Mouse (Mus musculus) midbrain, embryonic 11.5 days (tissue): ENCODE results near the gene Olfml2a. TPM values are rescaled to one million over a fixed set of nuclear protein-coding genes. Genes with fewer than 3 reads are reported as not detected.
A peak's percentile ranks its signal among the peaks of the same experiment; 100 is the strongest.

Experiments
- ATAC-seq: fragments of 200-750 bp; cut with Nextera tagmentation; 2 replicates; pipeline ENCODE4 v1.8.0; 2017; ENCODE audit warnings: moderate TSS enrichment, moderate library complexity; ENCODE audit not compliant: low FRiP score
- DNase-seq: peaks from one replicate; pipeline ENCODE4 v3.0.0; 2015; ENCODE audit warnings: low spot score; ENCODE audit errors: missing footprints
- H3K27ac ChIP-seq: fragments of 300-500 bp; sonication (generic); 2 replicates; pipeline ENCODE4 v1.5.1; 2014; ENCODE audit warnings: low read depth, low read length
- H3K27me3 ChIP-seq: fragments of 300-500 bp; sonication (generic); 2 replicates; pipeline ENCODE4 v1.6.1; 2014; ENCODE audit warnings: mild to moderate bottlenecking, low read length, moderate library complexity, mixed read lengths; ENCODE audit not compliant: control insufficient read depth, insufficient read depth
- H3K36me3 ChIP-seq: fragments of 300-500 bp; sonication (generic); 2 replicates; pipeline ENCODE4 v1.6.1; 2014; ENCODE audit warnings: mild to moderate bottlenecking, low read length, moderate library complexity, mixed read lengths; ENCODE audit not compliant: control insufficient read depth, insufficient read depth
- H3K4me1 ChIP-seq: fragments of 300-500 bp; sonication (generic); 2 replicates; pipeline ENCODE4 v1.6.1; 2014; ENCODE audit warnings: low read length; ENCODE audit not compliant: control insufficient read depth, insufficient read depth
- H3K4me2 ChIP-seq: fragments of 300-500 bp; sonication (generic); 2 replicates; pipeline ENCODE4 v1.6.1; 2014; ENCODE audit warnings: mild to moderate bottlenecking, moderate library complexity
- H3K4me3 ChIP-seq: fragments of 300-500 bp; sonication (generic); 2 replicates; pipeline ENCODE4 v1.5.1; 2014; ENCODE audit warnings: low read depth, low read length
- H3K9ac ChIP-seq: fragments of 300-500 bp; sonication (generic); 2 replicates; pipeline ENCODE4 v1.6.1; 2014; ENCODE audit warnings: low read length
- H3K9me3 ChIP-seq: fragments of 300-500 bp; sonication (generic); 2 replicates; pipeline ENCODE4 v1.6.1; 2016; ENCODE audit warnings: low read length; ENCODE audit not compliant: control insufficient read depth
- WGBS: fragments of 180-500 bp; shearing (Covaris S2); extraction: QIAGEN DNeasy Blood & Tissue Kit; methylation state at CpG from one replicate; pipeline ENCODE4 v1.1.7; 2014; 5-methylcytosine and 5-hydroxymethylcytosine counted together
- polyA plus RNA-seq: library from polyadenylated mRNA; unstranded; fragments of >200 nt; fragmentation: Nextera tagmentation; extraction: Ambion mirVana; gene quantifications from 2 replicates; pipeline ENCODE4 v1.2.1, GENCODE M21; 2014

Olfml2a gene
- polyA plus RNA-seq, 1 experiment from 2014 or later: 2.2 TPM

DNA sequence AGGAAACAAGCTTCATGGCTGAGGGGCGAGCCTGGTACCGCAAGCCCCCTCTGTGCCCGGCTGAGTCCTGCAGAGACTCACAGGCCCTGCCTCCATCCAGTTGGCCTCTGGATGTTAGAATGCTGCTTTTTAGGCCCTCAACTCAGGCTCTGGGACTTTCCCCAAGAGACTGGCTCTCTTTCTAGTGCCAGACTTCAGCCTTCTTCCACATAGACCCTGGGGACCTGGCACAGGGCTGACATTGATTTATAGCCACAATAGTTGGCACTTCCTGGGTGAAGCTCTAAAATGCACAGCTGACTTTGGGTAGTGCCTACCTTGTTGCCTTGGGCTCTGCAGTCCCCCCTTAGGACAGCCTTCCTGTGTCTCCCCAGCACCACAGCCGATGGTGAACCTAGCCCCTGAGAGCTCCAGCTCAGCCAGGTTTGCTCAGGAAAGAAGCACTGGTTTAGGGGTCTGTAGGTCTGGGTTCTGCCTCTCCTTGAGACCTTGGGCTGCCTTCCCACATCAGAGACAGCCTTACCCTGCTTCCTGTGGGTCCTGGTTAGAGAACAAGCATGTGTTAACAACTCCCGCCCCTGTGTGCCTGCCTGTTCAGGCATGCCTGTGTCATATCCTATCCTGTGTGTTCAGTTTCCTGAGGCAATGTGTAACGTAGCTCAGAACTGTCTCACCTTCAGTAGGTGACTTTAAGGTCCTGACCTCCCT, 56.2 kb downstream of the Olfml2a start:
- Histone ChIP-seq H3K4me1 (no peaks in the 10 kb centered on the region), H3K27ac (no peak overlapping the region), H3K9me3 (no peaks in the 10 kb centered on the region), H3K9ac (no peak overlapping the region), H3K36me3 (no peaks in the 10 kb centered on the region), H3K4me2 (no peak overlapping the region), H3K4me3 (no peak overlapping the region), H3K27me3 (no peaks in the 10 kb centered on the region)
- DNase-seq (no peak), ATAC-seq (no peak)
- WGBS: 89% methylated on average over 6 of the region's 6 CpGs

DNA sequence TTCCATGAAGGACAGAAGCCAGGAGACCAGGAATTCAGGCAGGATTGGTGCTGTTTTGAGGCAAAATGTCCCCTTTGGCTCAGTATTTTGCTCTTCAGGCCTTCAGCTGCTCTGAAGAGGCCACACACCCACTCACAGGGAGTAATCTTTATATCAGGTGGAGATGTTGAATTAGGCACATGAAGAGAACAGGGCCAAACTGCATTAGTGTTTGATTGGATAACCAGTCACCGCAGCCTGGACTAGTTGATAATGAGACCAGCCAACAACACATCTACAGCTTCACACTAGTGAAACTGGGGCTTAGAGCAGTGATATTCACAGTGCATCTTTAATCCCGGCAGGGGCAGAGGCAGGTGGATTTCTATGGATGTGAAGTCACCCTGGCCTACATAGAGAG, 57.2 kb downstream of the Olfml2a start:
- no peaks in the 10 kb centered on the region for H3K9me3 ChIP-seq
- DNase-seq: no peak
- no peak overlapping the region for H3K4me2 ChIP-seq
- H3K4me3 ChIP-seq: no peak overlapping the region
- no peak for ATAC-seq
- no peaks in the 10 kb centered on the region for H3K4me1 ChIP-seq
- no peak overlapping the region for H3K9ac ChIP-seq
- no peaks in the 10 kb centered on the region for H3K27me3 ChIP-seq
- H3K27ac ChIP-seq: no peak overlapping the region
- 89% methylated on average over 2 of the region's 2 CpGs for WGBS
- no peaks in the 10 kb centered on the region for H3K36me3 ChIP-seq

DNA sequence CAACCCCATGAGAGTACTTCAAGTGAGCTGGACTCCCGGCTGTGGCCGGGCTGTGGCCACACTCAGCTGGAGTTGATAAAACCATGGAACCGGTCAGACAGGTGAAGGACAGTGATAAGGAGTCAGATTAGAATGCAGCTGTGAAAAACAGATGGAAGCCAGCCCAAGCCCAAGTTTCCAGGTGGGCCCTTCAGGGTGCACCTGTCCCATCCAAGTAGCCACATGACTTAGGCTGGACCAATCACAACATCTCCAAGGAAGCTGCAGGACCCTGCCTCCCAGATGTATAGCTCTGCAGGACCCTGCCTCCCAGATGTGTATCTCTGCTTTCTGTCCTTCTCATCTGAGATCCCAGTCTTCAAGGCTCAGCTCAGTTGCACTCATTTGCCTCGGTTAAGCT, 60.2 kb downstream of the Olfml2a start:
- H3K27ac ChIP-seq: no peak overlapping the region
- no peak overlapping the region for H3K9ac ChIP-seq
- no peak for DNase-seq
- no peak overlapping the region for H3K4me3 ChIP-seq
- WGBS: 78% methylated on average over 4 of the region's 4 CpGs
- H3K4me1 ChIP-seq: no peaks in the 10 kb centered on the region
- no peaks in the 10 kb centered on the region for H3K27me3 ChIP-seq
- H3K9me3 ChIP-seq: no peaks in the 10 kb centered on the region
- no peak for ATAC-seq
- no peak overlapping the region for H3K4me2 ChIP-seq
- H3K36me3 ChIP-seq: no peaks in the 10 kb centered on the region

DNA sequence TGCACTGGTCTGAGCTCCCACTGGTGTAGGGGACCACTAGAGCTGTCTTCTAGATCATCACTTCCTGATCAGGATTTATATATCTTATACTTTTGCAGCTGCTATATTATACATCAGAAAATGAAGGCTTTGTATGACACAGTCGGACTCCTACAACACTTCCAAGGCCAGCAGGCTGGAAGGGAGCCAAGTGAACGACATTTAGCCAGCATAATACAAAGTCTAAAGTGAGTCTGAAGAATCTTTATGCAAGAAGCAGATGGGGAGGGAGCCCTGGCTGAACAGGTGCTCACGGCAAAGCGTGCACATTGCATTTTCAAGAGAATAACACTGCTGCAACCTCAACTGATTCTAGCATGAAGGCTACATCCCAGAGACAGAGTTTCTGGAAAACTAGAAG, 60.7 kb downstream of the Olfml2a start:
- 78% methylated on average over 4 of the region's 4 CpGs for WGBS
- DNase-seq: no peak
- H3K9me3 ChIP-seq: no peaks in the 10 kb centered on the region

DNA sequence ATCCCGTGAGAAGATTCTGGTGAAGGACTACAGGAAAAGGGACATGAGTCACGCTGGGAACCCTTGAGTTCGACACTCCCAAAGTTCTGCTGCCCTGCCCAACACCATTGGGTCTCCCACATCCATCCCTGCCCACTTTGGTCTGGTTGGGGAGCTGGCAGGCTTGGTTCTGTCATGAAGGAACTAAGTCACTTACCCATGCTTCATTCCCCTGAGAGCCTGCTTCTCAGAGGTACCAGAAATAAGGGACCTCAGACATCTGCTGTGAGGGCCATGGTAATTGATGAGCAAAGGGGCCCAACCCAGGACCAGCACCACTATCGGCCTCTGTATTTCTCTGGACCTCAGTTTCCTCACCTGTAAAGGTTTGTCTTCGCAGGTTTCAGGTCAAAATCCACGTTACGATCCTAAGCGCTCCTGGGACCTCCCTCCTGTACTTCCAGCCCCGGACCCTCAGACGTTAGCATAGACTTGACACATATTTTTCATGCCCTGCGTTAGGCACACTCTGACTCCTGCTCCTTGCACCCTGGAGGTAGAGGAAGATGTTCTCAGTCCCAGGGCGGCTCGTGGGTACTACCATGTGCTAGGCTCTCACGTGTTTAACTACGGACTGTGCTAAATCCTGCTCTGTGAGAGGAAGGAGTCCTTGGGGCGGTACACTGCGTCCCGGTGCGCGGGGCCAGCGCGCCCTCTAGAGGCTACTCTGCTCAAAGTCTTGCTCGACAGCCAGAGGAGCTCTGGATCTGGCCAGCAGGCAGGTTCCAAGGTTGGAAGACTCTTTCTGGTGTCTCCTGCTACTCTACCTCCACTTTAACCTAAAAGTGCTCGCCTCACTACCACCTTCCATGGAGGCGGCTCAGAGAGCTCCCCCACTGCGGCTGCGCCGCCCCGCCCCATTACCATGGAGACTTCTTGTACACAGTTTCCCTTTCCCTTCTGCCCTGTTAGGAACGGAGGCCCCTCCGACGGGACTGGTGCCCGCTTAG, 65.9 kb downstream of the Olfml2a start, which contains the start of gene Wdr38:
TSS of gene Wdr38 (plus strand) at position 91 of the 989 bp plus-strand sequence.
- Histone ChIP-seq H3K27me3 (no peaks in the 10 kb centered on the region), H3K4me2 (peak within 1 kb of the TSS; percentile 30), H3K9me3 (no peaks in the 10 kb centered on the region), H3K36me3 (peaks cover 18% of the 10 kb centered on the region), H3K4me1 (peaks cover under 1% of the 10 kb centered on the region; the same call in 1 of the 2 replicates), H3K27ac (no peak within 1 kb of the TSS), H3K4me3 (peak within 1 kb of the TSS; percentile 19), H3K9ac (peak within 1 kb of the TSS; percentile 33)
- ATAC-seq: peak; percentile 91
- DNase-seq: peak; percentile 99
- 17% methylated on average over 33 of the region's 33 CpGs for WGBS

More for the DNA sequence above, 60.7 kb downstream of the Olfml2a start:
- no peak overlapping the region for H3K4me2 ChIP-seq
- H3K4me3 ChIP-seq: no peak overlapping the region
- H3K27me3 ChIP-seq: no peaks in the 10 kb centered on the region
- H3K9ac ChIP-seq: no peak overlapping the region; the same call in 1 of the 2 replicates
- no peak overlapping the region for H3K27ac ChIP-seq
- no peaks in the 10 kb centered on the region for H3K4me1 ChIP-seq
- no peaks in the 10 kb centered on the region for H3K36me3 ChIP-seq
- no peak for ATAC-seq

DNA sequence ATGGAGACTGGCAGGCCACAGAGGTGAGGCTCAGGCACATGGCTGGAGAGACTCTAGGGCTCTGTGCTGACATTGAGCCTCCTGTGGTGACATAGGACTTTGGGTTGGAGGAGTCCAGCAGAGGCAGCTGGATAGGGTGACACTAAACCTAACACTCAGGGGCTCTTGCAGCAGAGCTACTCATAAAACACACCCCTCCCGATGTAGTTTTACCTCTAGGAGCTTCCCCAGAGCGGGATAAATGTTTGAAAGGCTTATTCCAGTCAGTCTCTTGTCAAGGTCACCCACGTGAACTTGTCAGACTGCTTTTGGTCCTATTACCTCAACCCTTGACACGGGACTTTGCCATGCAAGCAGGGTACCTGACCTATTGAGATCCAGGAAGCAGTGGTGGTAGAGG, 67.6 kb downstream of the Olfml2a start:
- no peak overlapping the region for H3K4me3 ChIP-seq
- H3K4me1 ChIP-seq: peaks cover 15% of the 10 kb centered on the region
- no peak for ATAC-seq
- H3K27ac ChIP-seq: no peak overlapping the region
- no peaks in the 10 kb centered on the region for H3K9me3 ChIP-seq
- no peak for DNase-seq
- 67% methylated on average over 4 of the region's 4 CpGs for WGBS
- no peak overlapping the region for H3K4me2 ChIP-seq
- H3K36me3 ChIP-seq: peaks cover 30% of the 10 kb centered on the region
- no peak overlapping the region for H3K9ac ChIP-seq
- no peaks in the 10 kb centered on the region for H3K27me3 ChIP-seq

DNA sequence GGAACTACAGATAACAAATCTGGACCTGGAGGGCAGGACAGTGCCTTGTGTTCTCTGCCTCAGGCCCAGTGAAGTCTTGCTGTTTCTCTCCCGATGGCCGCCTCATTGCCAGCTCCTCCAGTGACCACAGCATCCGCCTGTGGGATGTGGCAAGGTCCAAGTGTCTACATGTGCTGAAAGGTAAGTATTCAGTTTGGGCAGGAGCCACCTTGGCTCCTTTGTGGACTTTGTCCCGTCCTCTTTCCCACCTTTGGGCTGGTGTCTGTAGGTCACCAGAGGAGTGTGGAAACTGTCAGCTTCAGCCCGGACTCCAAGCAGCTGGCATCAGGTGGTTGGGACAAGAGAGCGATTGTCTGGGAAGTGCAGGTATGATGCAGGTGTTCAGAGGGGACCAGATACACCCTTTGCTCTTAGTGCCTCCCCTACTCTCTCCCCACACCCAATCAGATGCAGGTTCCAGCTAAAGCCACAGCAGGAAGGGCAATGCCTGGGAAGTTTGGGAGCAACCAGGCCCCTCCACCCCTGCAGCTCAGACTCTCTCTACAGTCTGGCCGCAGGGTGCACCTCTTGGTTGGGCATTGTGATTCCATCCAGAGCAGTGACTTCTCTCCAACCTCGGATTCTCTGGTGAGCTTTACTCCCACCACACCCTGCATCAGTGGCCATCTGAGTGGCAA, 68.3 kb downstream of the Olfml2a start:
- no peak for DNase-seq
- Histone ChIP-seq H3K36me3 (peaks cover 30% of the 10 kb centered on the region), H3K9me3 (no peaks in the 10 kb centered on the region), H3K9ac (no peak overlapping the region), H3K4me1 (peaks cover 15% of the 10 kb centered on the region), H3K27me3 (no peaks in the 10 kb centered on the region), H3K27ac (no peak overlapping the region), H3K4me3 (no peak overlapping the region), H3K4me2 (no peak overlapping the region)
- no peak for ATAC-seq
- 71% methylated on average over 8 of the region's 8 CpGs for WGBS

DNA sequence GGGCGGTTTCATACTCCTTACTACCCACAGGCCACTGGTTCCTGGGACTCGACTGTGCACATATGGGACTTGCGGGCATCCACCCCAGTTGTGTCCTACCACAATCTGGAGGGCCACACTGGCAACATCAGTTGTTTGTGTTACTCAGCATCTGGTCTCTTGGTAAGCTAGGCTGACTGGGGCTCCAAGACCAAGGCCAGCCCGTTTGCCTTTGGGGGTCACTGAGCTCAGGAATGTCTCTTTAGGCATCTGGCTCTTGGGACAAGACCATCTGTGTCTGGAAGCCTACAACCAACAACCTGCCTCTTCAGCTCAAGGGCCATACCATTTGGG, 68.8 kb downstream of the Olfml2a start:
- 86% methylated on average over 4 of the region's 4 CpGs for WGBS
- DNase-seq: no peak
- Histone ChIP-seq H3K4me2 (no peak overlapping the region), H3K9ac (no peak overlapping the region), H3K4me3 (no peak overlapping the region), H3K27ac (no peak overlapping the region), H3K4me1 (peaks cover 15% of the 10 kb centered on the region), H3K9me3 (no peaks in the 10 kb centered on the region), H3K27me3 (no peaks in the 10 kb centered on the region), H3K36me3 (peaks cover 30% of the 10 kb centered on the region)
- no peak for ATAC-seq
